Mouse (Mus musculus): ENCODE results near the gene 3110070M22Rik.
"Not testable (repeated sequence)": the region's sequence is repeated elsewhere in the genome, so short reads cannot be mapped to it uniquely, and the experiment has no call there.

Gene 3110070M22Rik

DNA sequence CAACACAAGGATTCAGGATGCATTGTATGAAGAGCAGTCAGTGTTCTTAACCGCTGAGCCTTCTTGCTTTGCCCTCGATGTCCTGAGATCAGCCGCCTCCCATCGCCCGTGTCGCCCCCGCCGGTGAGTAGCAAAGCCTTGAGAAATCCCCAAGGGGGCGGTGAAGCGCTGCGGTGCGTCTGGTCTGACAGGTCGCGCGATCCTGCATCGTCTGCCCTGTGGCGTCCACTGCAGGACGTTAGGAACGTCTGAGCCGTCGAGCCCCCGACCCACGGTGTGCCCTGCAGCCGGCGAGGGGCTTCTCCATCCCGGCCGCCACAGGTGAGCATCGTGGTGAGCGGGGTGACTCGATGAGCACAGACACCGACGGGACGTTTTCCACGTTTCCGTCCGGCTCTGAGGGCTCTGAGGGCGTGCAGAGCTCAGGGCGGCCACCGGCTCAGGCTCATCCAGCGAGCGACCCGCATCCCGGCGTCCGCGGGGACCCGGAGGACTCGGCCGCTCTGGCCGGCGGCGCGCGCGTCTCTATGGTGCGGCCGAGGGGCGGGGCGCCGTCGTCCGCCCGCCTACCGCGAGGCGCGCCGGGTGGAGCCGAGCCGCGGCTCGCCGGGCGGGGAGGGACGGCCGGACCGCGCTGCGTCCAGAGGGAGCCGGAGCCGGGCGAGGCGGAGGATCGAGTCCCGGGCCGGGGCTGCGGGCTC, at the start of gene 3110070M22Rik, which contains the start of gene Tmem267:
3110070M22Rik (minus strand) TSS at position 504 of the 701 bp plus-strand sequence.
Tmem267 (plus strand) TSS at position 160 of the 701 bp plus-strand sequence.
- DNase-seq (ENCODE audit: low read depth), result peak; percentile 26

DNA sequence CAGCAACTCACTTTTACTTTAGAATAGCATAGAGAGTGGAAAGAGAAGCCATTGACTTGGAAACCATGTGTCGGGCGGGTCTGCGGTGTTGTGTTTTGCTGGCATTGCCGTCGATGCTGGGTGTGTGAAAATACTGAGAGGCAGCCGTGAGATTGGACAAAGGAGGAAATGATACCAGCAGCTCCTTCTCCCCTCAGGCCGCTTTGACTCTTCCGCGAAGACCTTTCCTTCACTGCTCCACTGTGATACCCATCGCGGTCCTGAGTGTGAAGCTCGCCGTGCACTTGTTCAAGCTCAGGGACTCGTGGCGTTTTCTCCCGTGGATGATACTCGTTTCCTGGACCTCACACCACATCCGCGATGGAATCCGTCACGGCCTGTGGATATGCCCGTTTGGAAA, 6.8 kb upstream of the 3110070M22Rik start:
- DNase-seq (ENCODE audit: low read depth), result not testable (repeated sequence)

DNA sequence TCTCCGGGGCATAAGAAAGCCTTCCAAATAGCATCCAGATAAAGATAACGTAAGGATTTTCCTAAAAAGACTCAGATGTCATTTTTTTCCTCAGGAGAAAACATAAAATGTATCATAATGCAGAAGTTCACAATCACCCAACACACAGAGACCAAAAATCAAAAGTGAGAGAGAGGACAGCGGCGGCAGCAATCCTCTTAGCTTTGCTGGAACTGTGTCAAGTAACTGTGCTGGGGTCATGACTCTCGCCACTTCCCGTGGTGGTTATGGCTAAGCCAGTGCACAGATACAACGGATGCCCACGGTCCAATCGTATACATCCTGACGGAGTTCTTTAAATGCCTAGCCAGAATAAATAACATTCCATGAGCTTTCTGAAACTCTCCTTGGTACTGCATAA, 3.9 kb upstream of the 3110070M22Rik start:
- DNase-seq (ENCODE audit: low read depth), result not testable (repeated sequence)

DNA sequence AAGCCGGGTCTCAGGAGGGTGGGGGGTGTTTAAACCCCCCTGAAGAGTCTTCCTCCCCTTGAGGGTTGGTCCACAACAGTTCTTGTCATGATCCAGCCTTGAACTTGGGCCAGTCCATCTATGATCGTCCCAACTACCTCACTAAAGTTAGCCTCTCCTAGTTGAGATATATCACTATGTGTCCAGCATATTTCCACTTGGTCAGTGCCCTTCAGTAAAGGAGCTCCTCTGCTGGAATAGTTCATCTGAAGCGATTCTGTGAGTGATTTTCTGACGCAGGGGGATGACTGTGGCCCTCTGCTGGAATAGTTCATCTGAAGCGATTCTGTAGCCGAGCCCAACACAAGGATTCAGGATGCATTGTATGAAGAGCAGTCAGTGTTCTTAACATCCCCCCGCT, 829 bp downstream of the 3110070M22Rik start:
- DNase-seq (ENCODE audit: low read depth), result no peak

DNA sequence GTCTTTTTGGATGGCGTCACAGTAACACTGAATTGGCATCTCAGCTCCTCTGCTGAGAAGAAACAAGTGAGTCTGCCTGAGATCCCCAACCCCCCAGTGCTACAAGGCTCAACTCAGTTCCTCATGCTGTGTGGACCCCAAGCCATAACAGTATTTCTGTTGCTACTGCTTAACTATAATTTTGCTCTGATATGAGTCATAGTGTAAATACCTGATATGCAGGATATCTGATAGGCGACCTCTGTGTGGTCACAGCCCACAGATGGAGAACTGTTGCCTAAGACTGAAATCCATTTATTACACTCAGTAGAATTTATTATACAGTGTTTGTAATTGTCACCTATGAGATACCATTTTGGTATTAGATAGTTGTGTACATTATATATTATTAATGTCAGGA, 10.4 kb downstream of the 3110070M22Rik start:
- no peak for DNase-seq (ENCODE audit: low read depth)

DNA sequence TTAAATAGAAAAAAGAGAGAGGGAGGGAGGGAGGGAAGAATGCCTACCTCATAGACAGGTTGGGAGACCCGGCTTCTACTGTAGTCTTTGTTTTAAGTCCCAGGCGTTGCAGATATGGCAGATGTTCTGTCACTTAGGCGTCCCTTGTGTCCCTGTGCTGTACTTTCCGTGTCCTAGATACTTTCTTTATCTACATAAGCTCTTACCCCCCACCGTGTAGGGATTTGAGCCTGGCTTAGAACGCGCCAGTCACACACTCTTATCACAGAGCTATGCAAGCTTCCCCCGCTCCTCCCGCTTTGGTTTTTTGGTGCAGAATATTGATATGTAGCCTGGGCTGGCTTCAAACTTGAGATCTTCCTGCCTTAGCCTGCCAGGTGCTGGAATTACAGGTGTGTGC, 11.6 kb downstream of the 3110070M22Rik start:
- DNase-seq (ENCODE audit: low read depth), result no peak

DNA sequence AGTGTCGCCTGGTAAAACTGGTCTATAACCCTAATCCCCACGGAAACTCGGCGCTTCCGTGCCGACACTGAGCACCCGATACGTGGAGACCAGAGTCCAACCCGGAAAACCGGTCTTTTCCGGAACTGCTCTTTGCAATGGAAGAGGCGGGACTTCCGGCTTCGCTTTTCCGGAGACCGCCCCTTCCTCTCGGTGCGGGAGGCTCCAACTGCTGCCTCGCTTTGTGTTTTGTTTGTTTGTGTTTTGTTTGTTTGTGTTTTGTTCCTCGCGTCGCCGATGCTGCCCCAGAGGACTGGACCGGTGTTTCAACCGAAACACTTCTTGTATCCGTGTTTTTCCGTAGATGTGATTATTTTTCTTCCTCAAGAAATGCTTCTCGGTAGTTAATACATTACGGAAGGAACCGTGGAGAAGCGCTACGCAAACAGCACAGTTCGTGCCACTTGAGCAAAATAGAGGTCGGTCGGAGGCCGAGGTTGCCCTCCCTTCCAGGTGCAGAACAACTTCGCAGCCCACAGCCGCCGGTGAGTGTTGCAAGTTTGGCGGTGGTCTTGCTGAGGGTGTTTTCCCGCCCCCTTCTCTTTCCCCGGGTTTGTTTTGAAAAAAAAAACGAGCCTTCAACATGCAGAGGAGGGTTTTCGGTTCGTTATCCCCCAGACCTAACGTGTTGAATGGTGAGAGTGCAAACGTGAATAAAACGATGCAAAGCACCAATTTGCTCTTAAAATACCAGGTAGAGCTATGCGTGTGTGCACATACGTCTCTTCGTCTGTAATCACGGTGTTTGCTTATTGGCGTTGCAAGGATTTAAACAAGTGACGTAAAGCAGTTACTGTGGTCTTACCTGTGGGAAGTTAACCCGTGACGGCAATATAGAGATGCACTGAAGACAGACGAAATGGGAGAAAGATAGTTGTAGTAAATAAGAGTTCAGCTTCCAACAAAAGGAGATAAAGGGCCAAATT, 25.3 kb downstream of the 3110070M22Rik start, which contains the start of gene 4833420G17Rik:
4833420G17Rik (plus strand) TSS at position 173 of the 965 bp plus-strand sequence.
- DNase-seq (ENCODE audit: low read depth), result peak; percentile 67

DNA sequence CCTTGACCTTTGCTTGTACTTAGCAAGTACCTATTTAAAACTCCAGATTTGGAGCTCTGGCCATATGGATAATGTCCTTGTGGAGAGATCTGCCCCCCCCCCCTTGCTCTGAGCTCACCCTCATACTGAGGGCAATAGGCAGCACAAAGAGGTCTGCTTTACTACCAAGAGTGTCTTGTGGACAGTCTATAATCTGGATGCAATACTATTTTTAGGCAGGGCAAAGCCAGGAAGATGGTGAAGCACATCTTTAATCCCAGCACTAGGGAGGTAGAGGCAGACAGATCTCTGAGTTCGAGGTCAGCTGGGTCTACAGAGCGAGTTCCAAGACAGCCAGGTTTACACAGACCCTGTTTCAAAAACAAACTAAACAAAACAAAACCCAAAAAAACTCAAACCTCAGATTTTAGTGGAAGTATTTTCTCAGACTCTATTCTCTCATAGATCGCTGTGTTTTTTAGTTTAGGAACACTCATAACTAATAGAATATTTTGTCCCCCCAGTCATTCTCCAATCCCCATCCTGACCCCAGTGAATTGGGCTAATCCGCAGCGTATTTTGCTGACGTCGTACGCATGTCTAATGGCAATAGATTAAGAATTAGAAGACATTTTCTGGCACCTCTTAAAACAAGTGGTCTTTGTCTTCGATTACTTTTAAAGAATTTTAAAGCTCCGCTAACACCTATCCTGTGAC, 26.1 kb downstream of the 3110070M22Rik start:
- DNase-seq (ENCODE audit: low read depth), result no peak

DNA sequence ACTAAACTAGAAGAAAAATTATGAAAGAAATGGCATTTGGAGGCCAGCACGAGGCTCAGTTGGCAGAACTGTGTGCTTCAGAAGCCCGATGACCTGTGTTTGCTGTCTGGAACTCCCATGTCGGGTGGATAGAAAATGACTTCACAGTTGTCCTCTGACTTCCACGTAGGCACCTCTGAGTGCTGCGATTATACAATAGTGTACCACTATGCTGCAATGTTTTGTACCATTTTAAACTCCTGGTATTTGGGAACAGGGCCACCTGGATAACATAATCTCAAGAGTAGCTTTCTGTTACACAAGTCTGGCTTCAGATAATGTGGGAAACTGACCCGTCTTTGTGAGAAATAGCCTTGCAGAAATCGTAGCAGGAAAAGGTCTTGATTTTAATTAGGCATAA, 31.8 kb downstream of the 3110070M22Rik start:
- no peak for DNase-seq (ENCODE audit: low read depth)

DNA sequence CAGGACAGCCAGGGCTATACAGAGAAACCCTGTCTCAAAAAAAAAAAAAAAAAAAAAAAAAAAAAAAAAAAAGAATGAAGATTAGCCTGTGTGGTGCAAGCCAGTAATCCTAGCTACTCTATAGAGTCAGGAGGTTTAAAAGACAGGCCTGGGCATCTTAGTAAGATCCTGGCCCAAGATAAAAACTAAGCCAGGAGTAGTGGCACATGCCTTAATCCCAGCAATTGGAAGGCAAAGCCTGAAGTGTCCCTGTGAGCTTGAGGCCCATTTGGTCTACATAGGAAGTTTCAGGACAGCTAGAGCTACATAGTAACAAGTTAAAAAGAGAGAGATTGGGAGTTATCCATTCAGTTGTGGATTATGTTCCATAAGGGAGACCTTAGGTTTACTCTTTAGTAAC, 33.1 kb downstream of the 3110070M22Rik start:
- no peak for DNase-seq (ENCODE audit: low read depth)

DNA sequence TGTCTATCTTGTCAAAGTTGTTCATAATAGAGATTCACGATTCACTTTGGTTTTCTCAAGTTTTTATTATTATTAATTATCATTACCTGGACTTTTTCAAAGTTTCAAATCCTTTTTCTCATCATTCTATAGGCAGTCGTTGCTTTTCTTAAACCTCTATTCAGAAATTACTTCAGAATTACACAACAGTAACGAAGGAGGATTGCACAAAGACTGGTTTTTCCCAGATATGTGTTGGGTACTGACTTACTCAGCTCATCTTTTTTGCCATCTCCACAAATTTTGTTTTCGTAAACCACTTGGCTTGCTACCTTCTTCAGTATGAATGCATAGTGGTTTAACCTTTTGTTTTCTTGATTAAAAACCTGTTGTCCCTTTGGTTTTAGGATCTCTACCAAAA, 34.6 kb downstream of the 3110070M22Rik start:
- DNase-seq (ENCODE audit: low read depth), result no peak

DNA sequence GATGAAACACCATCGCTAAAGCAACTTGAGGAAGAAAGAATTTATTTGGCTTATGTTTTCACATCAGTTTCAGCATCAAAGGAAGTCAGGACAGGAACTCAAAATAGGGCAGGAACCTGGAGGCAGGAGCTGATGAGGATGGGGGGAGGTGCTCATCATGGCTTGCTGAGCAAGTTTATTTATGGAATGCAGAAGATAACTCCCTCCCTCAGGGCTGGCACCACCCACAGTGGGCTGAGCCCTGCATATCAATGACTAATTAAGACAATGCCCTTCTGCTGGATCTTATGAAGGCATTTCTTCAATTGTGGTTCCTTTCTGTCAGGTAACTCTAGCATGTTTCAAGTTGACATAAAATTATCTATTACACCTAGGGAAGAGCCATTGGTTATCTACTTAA, 45.9 kb downstream of the 3110070M22Rik start:
- DNase-seq (ENCODE audit: low read depth), result no peak

All from fibroblast of lung, adult 2 months (primary cell).